Mouse (Mus musculus): Measurements from ENCODE around the gene Aox1. TPM values are rescaled to one million over a fixed set of nuclear protein-coding genes. Genes with fewer than 3 reads are reported as not detected.

Aox1 gene
- polyA plus RNA-seq, 1 experiment from 2014 or later = 0.11 TPM

GRCm38 (mm10) chr1:58114666-58115375, 85.1 kb downstream of the Aox1 start:
- Histone ChIP-seq H3K9me3 (no peaks in the 10 kb centered on the region), H3K4me1 (0 out of 2 replicates have a peak, but pooled peaks cover 9% of the 10 kb centered on the region), H3K27ac (replicated peaks) (no peak overlapping the region), H3K36me3 (replicated peaks) (no peaks in the 10 kb centered on the region), H3K27me3 (replicated peaks; ENCODE audit: low read depth, poor library complexity, severe bottlenecking) (no peaks in the 10 kb centered on the region), H3K4me3 (no peak overlapping the region)
- DNase-seq (ENCODE audit: low spot score) = no peak
- 72% methylated on average over 12 of the region's 12 CpGs for WGBS

DNA sequence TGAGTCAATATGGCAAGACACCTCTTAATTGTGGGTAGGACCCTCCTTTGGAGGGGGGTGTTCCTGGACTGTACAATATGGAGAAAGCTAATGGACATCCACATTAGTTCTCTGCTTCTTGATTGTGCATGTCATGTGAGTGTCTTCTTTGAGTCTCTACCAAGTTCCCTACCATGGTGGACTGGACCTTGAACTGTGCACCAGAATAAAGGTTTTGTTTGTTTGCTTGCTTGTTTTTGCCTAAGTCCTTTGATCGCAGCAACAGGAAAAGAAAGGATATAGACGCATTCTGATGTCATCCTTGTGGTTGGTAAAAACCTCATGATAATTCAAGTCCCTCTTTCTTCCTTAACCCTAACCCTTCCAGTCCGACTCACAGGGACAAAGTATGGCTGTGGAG, 88.5 kb downstream of the Aox1 start:
- DNase-seq (ENCODE audit: low spot score) = no peak
- H3K36me3 ChIP-seq (replicated peaks) = no peaks in the 10 kb centered on the region
- H3K27ac ChIP-seq (replicated peaks) = no peak overlapping the region
- 87% methylated on average over 3 of the region's 3 CpGs for WGBS
- no peaks in the 10 kb centered on the region for H3K27me3 ChIP-seq (replicated peaks; ENCODE audit: low read depth, poor library complexity, severe bottlenecking)
- no peak overlapping the region for H3K4me3 ChIP-seq
- H3K4me1 ChIP-seq = 0 out of 2 replicates have a peak, but pooled peaks cover 7% of the 10 kb centered on the region
- no peaks in the 10 kb centered on the region for H3K9me3 ChIP-seq

- Histone ChIP-seq H3K4me3 (no peak overlapping the region), H3K9me3 (no peaks in the 10 kb centered on the region), H3K27ac (replicated peaks) (no peak overlapping the region), H3K4me1 (no peaks in the 10 kb centered on the region), H3K36me3 (replicated peaks) (no peaks in the 10 kb centered on the region), H3K27me3 (replicated peaks; ENCODE audit: low read depth, poor library complexity, severe bottlenecking) (no peaks in the 10 kb centered on the region)
- 92% methylated on average over 8 of the region's 8 CpGs for WGBS
- no peak for DNase-seq (ENCODE audit: low spot score)
Measured at GRCm38 (mm10) chr1:58124901-58125300, 95.2 kb downstream of the Aox1 start.

DNA sequence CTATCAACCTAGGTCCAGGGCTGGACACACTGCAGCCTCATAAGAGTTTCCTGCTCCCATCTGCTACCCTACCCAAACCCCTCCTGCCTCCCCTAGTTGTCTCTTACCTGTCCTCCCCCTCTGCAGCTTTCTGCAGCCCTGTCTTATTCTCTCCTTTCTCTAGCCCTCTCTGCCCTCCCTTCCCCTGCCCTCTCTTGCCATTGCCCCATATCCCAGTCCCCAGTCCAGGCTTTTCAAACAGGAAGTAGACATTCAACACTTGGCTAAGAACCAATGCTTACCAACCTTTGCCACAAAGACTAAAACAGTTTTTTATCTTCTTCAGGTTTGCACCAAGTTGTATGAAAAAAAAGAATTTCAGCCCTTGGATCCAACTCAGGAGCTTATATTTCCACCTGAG, 108.2 kb downstream of the Aox1 start:
- DNase-seq (ENCODE audit: low spot score) = no peak
- Histone ChIP-seq H3K27me3 (replicated peaks; ENCODE audit: low read depth, poor library complexity, severe bottlenecking) (no peaks in the 10 kb centered on the region), H3K4me3 (no peak overlapping the region), H3K36me3 (replicated peaks) (no peaks in the 10 kb centered on the region), H3K9me3 (no peaks in the 10 kb centered on the region; the same call in 1 of the 2 replicates), H3K27ac (replicated peaks) (no peak overlapping the region), H3K4me1 (no peaks in the 10 kb centered on the region)

- DNase-seq (ENCODE audit: low spot score) = no peak
- no peak overlapping the region for H3K4me3 ChIP-seq
- H3K4me1 ChIP-seq = no peaks in the 10 kb centered on the region
- 93% methylated on average over 9 of the region's 9 CpGs for WGBS
- no peak overlapping the region for H3K27ac ChIP-seq (replicated peaks)
- H3K9me3 ChIP-seq = no peaks in the 10 kb centered on the region; the same call in 1 of the 2 replicates
- no peaks in the 10 kb centered on the region for H3K36me3 ChIP-seq (replicated peaks)
- no peaks in the 10 kb centered on the region for H3K27me3 ChIP-seq (replicated peaks; ENCODE audit: low read depth, poor library complexity, severe bottlenecking)
Measured at GRCm38 (mm10) chr1:58138986-58139385, 109.3 kb downstream of the Aox1 start.

DNA sequence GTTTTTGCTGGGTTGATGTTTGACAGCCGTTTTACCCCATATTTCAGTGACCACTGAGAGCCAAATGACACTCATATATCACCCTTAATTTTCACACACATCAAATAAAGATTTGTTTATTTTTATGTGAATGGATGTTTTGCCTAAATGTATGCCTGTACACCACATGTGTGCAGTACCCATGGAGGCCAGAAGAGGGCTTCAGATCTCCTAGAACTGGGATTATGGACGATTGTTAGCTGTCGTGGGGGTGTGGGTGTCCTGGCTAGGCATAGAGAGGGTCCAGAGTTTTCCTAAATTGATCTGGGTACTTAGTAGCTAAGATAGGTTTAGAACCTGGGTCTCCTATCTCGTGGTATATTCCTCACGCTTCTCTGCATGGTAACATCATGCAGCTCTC, 110.9 kb downstream of the Aox1 start:
- DNase-seq (ENCODE audit: low spot score) = no peak
- Histone ChIP-seq H3K4me1 (no peaks in the 10 kb centered on the region), H3K36me3 (replicated peaks) (no peaks in the 10 kb centered on the region), H3K9me3 (no peaks in the 10 kb centered on the region; the same call in 1 of the 2 replicates), H3K27ac (replicated peaks) (no peak overlapping the region), H3K27me3 (replicated peaks; ENCODE audit: low read depth, poor library complexity, severe bottlenecking) (no peaks in the 10 kb centered on the region), H3K4me3 (no peak overlapping the region)
- 94% methylated on average over 5 of the region's 5 CpGs for WGBS

DNA sequence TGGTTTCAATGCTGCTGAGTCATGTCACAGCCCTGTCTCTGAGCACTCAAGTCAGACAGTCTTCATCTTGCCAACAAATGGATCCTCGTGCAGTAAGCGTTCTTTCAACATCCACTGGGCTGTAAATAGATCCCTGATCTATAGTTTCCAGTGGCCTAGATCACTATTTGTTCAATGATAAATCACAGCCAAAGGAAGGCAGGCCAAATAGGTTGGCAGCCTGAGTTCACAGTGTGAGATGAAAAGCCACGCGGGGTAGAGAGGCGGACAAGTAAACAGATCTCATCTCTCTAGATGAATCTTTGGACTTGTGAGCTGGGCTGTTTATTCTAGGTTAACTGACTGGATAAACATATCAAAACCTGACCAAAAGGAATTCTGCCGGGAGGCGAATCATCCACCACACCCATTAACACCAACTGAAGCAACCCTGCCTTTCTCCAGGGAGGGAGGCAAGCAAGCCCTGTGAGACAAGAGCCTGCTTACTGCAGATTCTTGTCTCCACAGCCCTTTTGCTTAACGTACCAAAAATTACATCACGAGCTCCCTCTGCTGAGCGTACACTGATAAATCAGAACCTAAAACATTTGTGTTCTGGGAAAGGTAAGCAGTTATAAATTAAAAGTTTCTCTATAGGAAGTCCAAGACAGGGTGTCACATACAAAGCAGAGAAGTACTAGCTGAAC, 114.8 kb downstream of the Aox1 start:
- H3K4me1 ChIP-seq = no peaks in the 10 kb centered on the region
- H3K36me3 ChIP-seq (replicated peaks) = no peaks in the 10 kb centered on the region
- no peaks in the 10 kb centered on the region; the same call in 1 of the 2 replicates for H3K9me3 ChIP-seq
- H3K27me3 ChIP-seq (replicated peaks; ENCODE audit: low read depth, poor library complexity, severe bottlenecking) = no peaks in the 10 kb centered on the region
- WGBS = 80% methylated on average over 10 of the region's 10 CpGs
- H3K27ac ChIP-seq (replicated peaks) = no peak overlapping the region
- no peak overlapping the region for H3K4me3 ChIP-seq
- no peak for DNase-seq (ENCODE audit: low spot score)

GRCm38 (mm10) chr1:58146026-58146425, 116.3 kb downstream of the Aox1 start:
- no peak overlapping the region for H3K4me3 ChIP-seq
- no peak for DNase-seq (ENCODE audit: low spot score)
- 89% methylated on average over 10 of the region's 10 CpGs for WGBS
- no peaks in the 10 kb centered on the region for H3K4me1 ChIP-seq
- H3K9me3 ChIP-seq = no peaks in the 10 kb centered on the region
- no peaks in the 10 kb centered on the region for H3K27me3 ChIP-seq (replicated peaks; ENCODE audit: low read depth, poor library complexity, severe bottlenecking)
- no peaks in the 10 kb centered on the region for H3K36me3 ChIP-seq (replicated peaks)
- no peak overlapping the region for H3K27ac ChIP-seq (replicated peaks)

DNA sequence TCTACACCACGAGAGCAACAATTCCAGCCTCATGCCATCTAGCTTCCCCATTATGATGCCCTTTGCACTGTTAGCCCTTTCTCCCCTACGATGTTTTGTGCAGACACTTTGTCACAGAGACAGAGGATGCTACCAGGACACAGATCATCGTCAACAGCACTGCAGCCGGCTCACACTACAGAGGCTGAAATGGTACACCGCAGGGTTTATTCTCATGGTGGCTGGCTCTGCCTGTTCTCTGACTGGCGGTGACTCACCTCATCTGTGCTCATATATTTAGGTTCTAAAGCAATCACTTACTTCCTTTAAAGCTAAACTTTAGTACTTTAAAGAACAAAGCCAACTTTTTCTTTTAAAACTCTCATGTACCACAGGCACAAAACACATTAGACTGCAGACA, 118.0 kb downstream of the Aox1 start:
- H3K27ac ChIP-seq (replicated peaks) = no peak overlapping the region
- H3K27me3 ChIP-seq (replicated peaks; ENCODE audit: low read depth, poor library complexity, severe bottlenecking) = no peaks in the 10 kb centered on the region
- no peaks in the 10 kb centered on the region for H3K36me3 ChIP-seq (replicated peaks)
- no peaks in the 10 kb centered on the region for H3K9me3 ChIP-seq
- WGBS = 85% methylated on average over 6 of the region's 6 CpGs
- DNase-seq (ENCODE audit: low spot score) = no peak
- no peaks in the 10 kb centered on the region for H3K4me1 ChIP-seq
- H3K4me3 ChIP-seq = no peak overlapping the region

GRCm38 (mm10) chr1:58152247-58152646, 122.5 kb downstream of the Aox1 start:
- H3K4me3 ChIP-seq = no peak overlapping the region
- no peaks in the 10 kb centered on the region for H3K36me3 ChIP-seq (replicated peaks)
- no peak for DNase-seq (ENCODE audit: low spot score)
- no peaks in the 10 kb centered on the region for H3K9me3 ChIP-seq
- no peak overlapping the region for H3K27ac ChIP-seq (replicated peaks)
- no peaks in the 10 kb centered on the region for H3K4me1 ChIP-seq
- H3K27me3 ChIP-seq (replicated peaks; ENCODE audit: low read depth, poor library complexity, severe bottlenecking) = no peaks in the 10 kb centered on the region
- WGBS = 84% methylated on average over 8 of the region's 8 CpGs

Other genes starting within 250 kb of the Aox1 start
- 20.9 and 22.4 TPM in 2 replicates for gene Sgo2a, start 34.0 kb upstream of the Aox1 start, polyA plus RNA-seq (2016; fragmentation: Nextera tagmentation; extraction: Ambion mirVana)
- 17.3 and 18.0 TPM in 2 replicates for gene Kctd18, start 11.0 kb upstream of the Aox1 start, polyA plus RNA-seq (2016; fragmentation: Nextera tagmentation; extraction: Ambion mirVana)
- 0.09 TPM in 1 of 2 replicates, not detected in the other for gene Aox3, start 83.2 kb downstream of the Aox1 start, polyA plus RNA-seq (2016; fragmentation: Nextera tagmentation; extraction: Ambion mirVana)
- 0.12 TPM in 1 of 2 replicates, not detected in the other for gene Aox4, start 180.5 kb downstream of the Aox1 start, polyA plus RNA-seq (2016; fragmentation: Nextera tagmentation; extraction: Ambion mirVana)
- gene Aox2, start 248.4 kb downstream of the Aox1 start, polyA plus RNA-seq (2016; fragmentation: Nextera tagmentation; extraction: Ambion mirVana) = 0.03 and 0.04 TPM in 2 replicates

Data from embryonic facial prominence, embryonic 10.5 days (tissue).